Mouse (Mus musculus) heart, postnatal 0 days (tissue): ENCODE results near the gene Nav1. TPM values are rescaled to one million over a fixed set of nuclear protein-coding genes. Genes with fewer than 3 reads are reported as not detected.

ENCODE experiments used
- ATAC-seq: fragments of 200-750 bp; cut with Nextera tagmentation; 2 replicates; pipeline ENCODE4 v1.8.0; 2017; ENCODE audit warnings: low read depth, moderate number of reproducible peaks, moderate library complexity; ENCODE audit not compliant: insufficient read depth
- DNase-seq: peaks from one replicate; pipeline ENCODE4 v3.0.0-alpha.2; 2016; ENCODE audit warnings: low spot score
- H3K27ac ChIP-seq: fragments of 300-500 bp; sonication (generic); 2 replicates; pipeline ENCODE4 v1.5.1; 2014; ENCODE audit warnings: low read depth, mild to moderate bottlenecking
- H3K27me3 ChIP-seq: fragments of 300-500 bp; sonication (generic); 2 replicates; pipeline ENCODE4 v1.6.1; 2014; ENCODE audit warnings: low read length, mixed read lengths; ENCODE audit not compliant: control insufficient read depth, insufficient read depth
- H3K36me3 ChIP-seq: fragments of 300-500 bp; sonication (generic); replicated peaks from 2 replicates; pipeline ENCODE4 v1.6.1; 2014; ENCODE audit warnings: low read length, mixed read lengths; ENCODE audit not compliant: control insufficient read depth, insufficient read depth
- H3K4me1 ChIP-seq: fragments of 300-500 bp; sonication (generic); 2 replicates; pipeline ENCODE4 v1.6.1; 2014; ENCODE audit warnings: antibody characterized with exemption; ENCODE audit not compliant: control insufficient read depth, insufficient read depth
- H3K4me2 ChIP-seq: fragments of 300-500 bp; sonication (generic); 2 replicates; pipeline ENCODE4 v1.6.1; 2014; ENCODE audit warnings: low read depth, mild to moderate bottlenecking, low read length, moderate library complexity
- H3K4me3 ChIP-seq: fragments of 300-500 bp; sonication (generic); 2 replicates; pipeline ENCODE4 v1.5.1; 2014; ENCODE audit warnings: low read depth, low read length
- H3K9ac ChIP-seq: fragments of 300-500 bp; sonication (generic); replicated peaks from 2 replicates; pipeline ENCODE4 v1.6.1; 2014; ENCODE audit warnings: low read depth, low read length, mixed read lengths
- H3K9me3 ChIP-seq: fragments of 300-500 bp; sonication (generic); replicated peaks from 2 replicates; pipeline ENCODE4 v1.6.1; 2016; ENCODE audit warnings: low read length; ENCODE audit not compliant: control insufficient read depth
- CTCF ChIP-seq: IDR thresholded peaks from 2 replicates; pipeline ENCODE4 v1.5.1; 2016; ENCODE audit warnings: antibody characterized with exemption, control low read depth, low read depth
- EP300 ChIP-seq: IDR thresholded peaks from 2 replicates; pipeline ENCODE4 v1.6.1; 2016; ENCODE audit warnings: antibody characterized with exemption, low read depth
- WGBS: fragments of 180-500 bp; shearing (Covaris S2); extraction: QIAGEN DNeasy Blood & Tissue Kit; methylation state at CpG from one replicate; pipeline ENCODE4 v1.1.7; 2014; 5-methylcytosine and 5-hydroxymethylcytosine counted together
- polyA plus RNA-seq: library from polyadenylated mRNA; unstranded; fragments of >200 nt; fragmentation: Nextera tagmentation; extraction: Ambion mirVana; gene quantifications from 2 replicates; pipeline ENCODE4 v1.2.1, GENCODE M21; 2015
- total RNA-seq: library from RNA; depleted of rRNA; stranded (reverse); fragments of >200 nt; gene quantifications from 2 replicates; pipeline ENCODE4 v1.2.3, GENCODE M21; 2014; ENCODE audit warnings: low replicate concordance

The Nav1 gene
- total and polyA plus RNA-seq, 2 experiments from 2014 or later, result 10.3 to 29.9 TPM

DNA sequence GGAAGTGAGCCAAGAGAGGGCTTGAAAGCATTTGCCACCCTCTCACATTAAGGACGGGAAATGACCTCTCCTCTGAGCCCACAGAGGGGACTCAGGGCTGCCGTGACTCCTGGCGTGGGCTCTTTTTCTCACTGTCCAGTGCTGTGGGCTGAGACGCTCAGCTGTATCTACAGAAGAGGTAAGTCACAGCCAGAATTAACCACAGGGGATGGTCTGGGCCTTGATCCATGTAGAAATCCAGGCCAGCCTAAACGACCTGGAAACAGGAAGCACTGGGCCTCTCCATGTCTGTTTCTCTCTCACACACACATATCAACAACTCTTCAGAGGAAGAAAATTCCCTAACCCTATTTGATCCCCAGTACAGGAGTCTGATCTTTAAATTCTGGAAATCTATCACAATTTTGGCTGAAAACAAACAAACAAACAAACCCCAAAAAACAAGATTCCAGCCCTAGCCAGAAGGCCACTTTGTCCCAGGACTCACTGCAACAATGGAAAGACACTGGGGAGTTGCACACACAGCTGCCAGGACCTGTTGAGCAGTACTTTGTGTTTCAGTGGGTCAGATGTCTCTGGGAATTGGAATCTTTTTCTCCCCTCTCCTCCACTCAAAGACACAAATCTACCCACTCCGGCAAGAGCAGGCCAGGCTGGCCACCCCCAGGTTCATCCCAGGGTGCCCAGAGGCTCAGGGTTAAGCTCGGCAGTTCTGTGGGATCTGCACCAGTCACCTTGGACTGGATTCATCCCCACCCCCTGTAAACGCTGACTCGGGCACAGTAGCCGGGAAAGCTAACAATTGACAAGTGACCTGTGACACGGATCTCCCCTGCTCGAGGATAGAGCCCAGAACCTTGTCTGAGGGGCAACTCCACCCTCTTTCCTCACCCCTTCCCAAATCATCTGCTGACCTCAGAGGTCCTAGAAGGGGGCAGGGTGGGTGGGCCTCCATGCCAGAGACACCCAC lies 64.0 kb downstream of the Nav1 start:
- 0 out of 2 replicates have a peak overlapping the region, but pooled peaks have one; percentile 23 for H3K9ac ChIP-seq
- no peak overlapping the region for H3K4me2 ChIP-seq
- no peak overlapping the region for H3K4me3 ChIP-seq
- no peaks in the 10 kb centered on the region for H3K9me3 ChIP-seq
- H3K27ac ChIP-seq, result peak overlapping the region; percentile 60
- no peak for TF ChIP-seq EP300
- no peak for TF ChIP-seq CTCF
- DNase-seq (no peak), ATAC-seq (no peak)
- no peaks in the 10 kb centered on the region for H3K27me3 ChIP-seq
- no peaks in the 10 kb centered on the region for H3K36me3 ChIP-seq
- peaks cover 22% of the 10 kb centered on the region for H3K4me1 ChIP-seq
- WGBS, result 40% methylated on average over 12 of the region's 12 CpGs

DNA sequence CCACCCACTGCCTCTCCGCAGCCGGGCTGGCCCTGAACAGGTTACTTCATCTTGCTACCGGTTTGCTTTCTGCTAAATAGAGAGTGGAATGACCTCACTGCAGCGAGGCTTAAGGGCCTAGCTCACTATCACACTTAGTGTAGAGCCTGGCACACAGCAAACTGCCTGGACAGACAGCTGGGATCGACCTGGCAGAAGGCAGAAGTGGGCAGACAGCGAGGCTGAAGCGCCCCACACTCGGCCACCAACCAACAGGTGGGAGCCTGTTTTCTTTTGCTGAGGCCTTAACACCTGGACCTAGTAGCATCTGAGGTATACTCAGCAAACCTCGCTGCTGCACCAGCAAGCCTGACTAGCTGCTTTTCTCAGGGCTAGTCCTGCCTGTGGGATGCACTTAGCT lies 65.0 kb downstream of the Nav1 start:
- 53% methylated on average over 9 of the region's 9 CpGs for WGBS
- Histone ChIP-seq H3K36me3 (no peaks in the 10 kb centered on the region), H3K4me2 (no peak overlapping the region), H3K27me3 (no peaks in the 10 kb centered on the region), H3K4me3 (no peak overlapping the region), H3K9ac (no peak overlapping the region), H3K4me1 (peaks cover 22% of the 10 kb centered on the region), H3K9me3 (no peaks in the 10 kb centered on the region), H3K27ac (peak overlapping the region; percentile 60; the same call in 1 of the 2 replicates)
- DNase-seq, result no peak
- no peak for TF ChIP-seq EP300
- no peak for TF ChIP-seq CTCF
- ATAC-seq, result no peak

DNA sequence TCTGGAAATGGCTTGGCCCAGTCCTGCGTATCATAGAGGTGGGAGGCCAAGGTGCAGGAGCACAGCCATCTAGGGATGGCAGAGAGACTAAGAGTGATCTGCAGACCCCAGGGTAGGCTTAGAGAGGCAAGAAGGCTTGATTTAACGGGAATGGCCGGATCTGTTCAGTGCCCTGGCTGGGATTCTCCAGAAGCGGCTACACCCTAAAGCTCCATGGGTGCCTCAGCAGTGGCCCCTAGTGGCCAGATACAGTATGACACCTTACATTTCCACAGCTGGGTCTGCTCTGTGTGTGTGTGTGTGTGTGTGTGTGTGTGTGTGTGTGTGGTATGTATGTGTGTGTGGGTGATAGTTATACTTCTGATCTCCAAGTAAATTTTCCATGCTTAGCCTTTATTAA lies 66.8 kb downstream of the Nav1 start:
- Histone ChIP-seq H3K9me3 (no peaks in the 10 kb centered on the region), H3K9ac (no peak overlapping the region), H3K4me1 (peaks cover 36% of the 10 kb centered on the region), H3K27ac (no peak overlapping the region; the same call in 1 of the 2 replicates), H3K27me3 (no peaks in the 10 kb centered on the region), H3K4me3 (no peak overlapping the region), H3K4me2 (no peak overlapping the region), H3K36me3 (no peaks in the 10 kb centered on the region)
- no peak for TF ChIP-seq EP300
- peak; percentile 97 for TF ChIP-seq CTCF
- peak; percentile 76 for ATAC-seq
- DNase-seq, result peak; percentile 82
- 22% methylated on average over 4 of the region's 4 CpGs for WGBS

DNA sequence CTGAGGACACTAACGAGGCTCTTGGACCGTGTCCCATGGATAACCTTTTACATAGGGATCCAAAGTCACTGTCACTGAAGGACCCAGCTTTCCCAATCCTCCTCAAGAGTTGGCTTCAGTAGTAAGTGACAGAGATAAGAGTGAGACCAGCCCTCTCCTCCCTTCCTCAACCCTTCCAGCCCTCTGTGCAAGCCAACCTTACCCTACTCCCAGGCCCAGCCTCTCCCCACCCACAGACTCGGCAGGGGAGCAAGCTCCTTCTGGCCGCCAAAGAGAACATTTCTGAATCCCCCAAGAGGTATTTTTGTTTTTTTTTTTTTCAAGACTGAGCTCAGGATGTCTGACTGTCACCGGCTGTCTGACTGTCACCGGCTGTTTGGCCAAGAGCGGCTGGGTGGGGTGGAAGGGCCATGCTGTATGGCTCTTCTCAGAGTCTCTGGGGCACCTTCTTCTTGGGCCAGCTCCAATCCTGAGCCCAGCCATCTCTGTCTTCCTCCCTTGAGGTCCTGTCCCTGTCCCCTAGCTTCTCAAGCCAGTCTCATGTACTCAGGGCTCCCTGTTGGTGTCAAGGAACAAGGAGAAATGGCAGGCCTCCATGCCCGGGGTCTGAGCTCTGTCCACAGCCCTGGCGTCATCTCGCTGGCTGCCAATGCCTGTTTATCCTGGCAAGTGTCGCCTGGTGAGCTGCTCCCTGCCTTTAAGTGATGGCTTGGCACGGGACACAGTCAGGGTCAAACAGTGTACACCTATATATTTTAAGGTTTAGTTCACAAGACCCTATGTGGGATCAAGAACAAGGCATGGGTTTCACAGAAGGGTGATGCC lies 68.4 kb downstream of the Nav1 start:
- Histone ChIP-seq H3K4me2 (no peak overlapping the region), H3K4me1 (peaks cover 42% of the 10 kb centered on the region), H3K9ac (no peak overlapping the region), H3K27ac (peak overlapping the region; percentile 41), H3K9me3 (no peaks in the 10 kb centered on the region), H3K36me3 (no peaks in the 10 kb centered on the region), H3K4me3 (no peak overlapping the region), H3K27me3 (no peaks in the 10 kb centered on the region)
- DNase-seq (peak; percentile 36), ATAC-seq (no peak)
- WGBS, result 55% methylated on average over 12 of the region's 12 CpGs
- TF ChIP-seq CTCF (no peak), EP300 (no peak)

DNA sequence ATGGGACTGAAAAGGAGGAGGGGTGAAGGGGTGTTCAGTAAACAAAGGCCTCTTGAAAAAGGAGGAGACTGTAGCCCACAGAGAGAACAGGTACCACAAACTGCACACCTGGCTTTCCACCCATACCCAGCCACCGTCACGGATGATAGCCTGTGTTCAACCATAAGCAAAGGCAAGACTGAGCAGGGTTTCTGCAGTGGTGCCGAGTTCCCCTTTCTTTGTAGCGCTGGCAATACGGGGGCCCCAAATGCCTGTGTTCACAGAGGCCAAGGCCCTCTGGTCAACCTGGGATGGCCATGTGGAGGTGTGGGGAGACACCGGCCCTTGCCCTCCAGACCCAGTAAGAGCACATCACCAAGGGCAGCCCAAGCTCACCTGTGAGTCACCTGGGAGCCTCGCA lies 70.3 kb downstream of the Nav1 start:
- H3K27ac ChIP-seq, result no peak overlapping the region
- H3K4me1 ChIP-seq, result peaks cover 31% of the 10 kb centered on the region
- H3K9ac ChIP-seq, result no peak overlapping the region
- no peak overlapping the region for H3K4me3 ChIP-seq
- no peaks in the 10 kb centered on the region for H3K9me3 ChIP-seq
- no peaks in the 10 kb centered on the region; the same call in 1 of the 2 replicates for H3K36me3 ChIP-seq
- ATAC-seq (no peak), DNase-seq (no peak)
- no peaks in the 10 kb centered on the region for H3K27me3 ChIP-seq
- no peak overlapping the region for H3K4me2 ChIP-seq
- TF ChIP-seq EP300, result no peak
- no peak for TF ChIP-seq CTCF
- WGBS, result 93% methylated on average over 7 of the region's 7 CpGs
